Mouse (Mus musculus) adrenal gland, adult (tissue): ENCODE data around the gene Slc11a2.

ENCODE experiments used
- DNase-seq, 2 experiments: peaks; one replicate each; pipeline ENCODE4 v3.0.0; 2022 to 2023; ENCODE audit warnings: low spot score in 1 of 2; ENCODE audit not compliant: inconsistent age in 2 of 2

The Slc11a2 gene

GRCm38 (mm10) chr15:100424396-100425122 lies at the start of gene Slc11a2:
TSS of gene Slc11a2 (minus strand) at chr15:100425072.
- DNase-seq, result peak; percentile 51 to 76

GRCm38 (mm10) chr15:100473926-100474503 lies 49.1 kb upstream of the Slc11a2 start:
- no peak for DNase-seq

GRCm38 (mm10) chr15:100470037-100470436 lies 45.2 kb upstream of the Slc11a2 start:
- no peak for DNase-seq

GRCm38 (mm10) chr15:100469189-100469545 lies 44.3 kb upstream of the Slc11a2 start:
- no peak for DNase-seq

- peak; percentile 94 to 96 for DNase-seq
Measured at GRCm38 (mm10) chr15:100468295-100469188, 43.7 kb upstream of the Slc11a2 start, which contains the start of gene Letmd1. TSS of gene Letmd1 (plus strand) at chr15:100469023.

GRCm38 (mm10) chr15:100467738-100468137 lies 42.9 kb upstream of the Slc11a2 start:
- DNase-seq, result no peak

- no peak for DNase-seq
Measured at GRCm38 (mm10) chr15:100465432-100465831, 40.6 kb upstream of the Slc11a2 start.

- peak; percentile 81 to 94 for DNase-seq
Measured at GRCm38 (mm10) chr15:100463712-100464111, 38.8 kb upstream of the Slc11a2 start.

GRCm38 (mm10) chr15:100462086-100462485 lies 37.2 kb upstream of the Slc11a2 start:
- DNase-seq, result no peak

GRCm38 (mm10) chr15:100461646-100462045 lies 36.8 kb upstream of the Slc11a2 start:
- DNase-seq, result no peak

GRCm38 (mm10) chr15:100460942-100461341 lies 36.1 kb upstream of the Slc11a2 start:
- peak; percentile 54 to 74 for DNase-seq

- peak; percentile 60 to 87 for DNase-seq
Measured at GRCm38 (mm10) chr15:100458055-100458454, 33.2 kb upstream of the Slc11a2 start.

- peak; percentile 67 to 88 for DNase-seq
Measured at GRCm38 (mm10) chr15:100457340-100457739, 32.5 kb upstream of the Slc11a2 start.

GRCm38 (mm10) chr15:100456356-100456991 lies 31.6 kb upstream of the Slc11a2 start:
- no peak for DNase-seq

GRCm38 (mm10) chr15:100452486-100452885 lies 27.6 kb upstream of the Slc11a2 start:
- no peak for DNase-seq

GRCm38 (mm10) chr15:100451245-100451644 lies 26.4 kb upstream of the Slc11a2 start:
- no peak for DNase-seq

GRCm38 (mm10) chr15:100449495-100449894 lies 24.6 kb upstream of the Slc11a2 start:
- no peak for DNase-seq

GRCm38 (mm10) chr15:100448572-100448971 lies 23.7 kb upstream of the Slc11a2 start:
- no peak for DNase-seq

GRCm38 (mm10) chr15:100446887-100447286 lies 22.0 kb upstream of the Slc11a2 start:
- no peak for DNase-seq

GRCm38 (mm10) chr15:100443126-100443922 lies 18.5 kb upstream of the Slc11a2 start:
- DNase-seq, result peak; percentile 90 to 94
